Mouse (Mus musculus) ovary, postnatal 36 days (tissue): ENCODE results near the gene Fhit.
"Not testable (repeated sequence)": the region's sequence is repeated elsewhere in the genome, so short reads cannot be mapped to it uniquely, and the experiment has no call there.

Experiments used
- DNase-seq: peaks from one replicate; pipeline ENCODE4 v3.0.0; 2022; ENCODE audit warnings: low spot score, mixed read lengths

The Fhit gene

DNA sequence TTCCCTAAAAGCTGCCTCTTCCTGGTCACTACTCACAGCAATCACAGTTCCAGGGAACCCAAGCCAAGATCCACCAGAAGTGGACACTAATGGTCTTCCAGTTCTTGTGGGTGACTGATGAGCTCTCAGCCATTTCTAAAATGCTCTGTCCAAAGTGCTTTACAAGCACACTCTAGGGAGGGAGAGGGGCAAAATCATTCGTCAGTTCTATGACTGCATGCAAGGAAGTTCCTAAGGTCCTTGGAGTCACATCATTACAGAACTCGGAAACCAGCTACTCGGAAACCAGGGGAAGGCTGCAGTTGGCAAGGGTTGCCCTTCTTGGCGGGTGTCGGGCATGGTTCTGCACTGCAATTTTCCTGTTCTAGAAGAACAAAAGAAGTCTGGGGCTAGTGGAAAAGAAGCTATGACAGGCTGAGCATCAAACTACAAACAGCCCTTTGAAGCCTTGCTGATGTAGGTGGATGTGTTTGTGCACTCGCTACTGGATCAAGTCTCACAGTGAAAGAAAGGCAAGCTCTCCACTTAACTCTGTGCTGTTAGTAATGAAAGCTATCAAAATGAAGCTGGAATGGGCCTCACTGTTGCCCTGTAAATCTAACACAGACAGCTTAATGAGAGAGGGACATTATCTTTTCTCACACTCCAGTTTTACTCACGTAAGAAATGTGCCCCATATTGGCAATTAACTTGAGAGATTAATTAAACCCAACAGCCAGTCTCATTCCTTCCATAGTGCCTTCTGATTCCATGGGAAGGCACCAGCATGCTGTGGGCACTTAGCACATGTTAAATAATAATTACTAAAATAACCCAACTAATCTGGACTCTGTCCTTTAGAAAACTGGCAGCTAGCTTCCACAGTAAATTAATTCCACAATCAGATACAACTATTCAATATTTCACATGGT, 243.7 kb downstream of the Fhit start:
- DNase-seq, result no peak

DNA sequence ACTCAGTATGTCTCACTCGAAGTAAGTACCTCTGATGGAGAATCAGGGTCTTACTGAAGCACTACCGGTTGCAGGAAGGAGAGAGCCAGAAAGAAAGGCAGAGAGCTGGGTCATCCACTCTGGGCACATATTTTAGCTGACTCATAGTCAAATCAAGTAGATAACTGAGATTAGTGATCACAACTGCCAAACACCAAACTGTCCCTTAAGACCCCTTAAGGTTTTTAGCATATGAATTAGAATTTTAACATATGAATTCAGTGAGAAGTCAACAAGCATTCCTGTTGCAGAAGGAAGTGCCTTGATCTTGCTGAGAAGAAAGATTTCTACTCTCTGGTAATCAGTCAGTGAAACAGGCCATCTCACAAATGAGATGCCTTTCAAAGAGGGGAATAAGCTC, 253.8 kb downstream of the Fhit start:
- DNase-seq, result no peak

DNA sequence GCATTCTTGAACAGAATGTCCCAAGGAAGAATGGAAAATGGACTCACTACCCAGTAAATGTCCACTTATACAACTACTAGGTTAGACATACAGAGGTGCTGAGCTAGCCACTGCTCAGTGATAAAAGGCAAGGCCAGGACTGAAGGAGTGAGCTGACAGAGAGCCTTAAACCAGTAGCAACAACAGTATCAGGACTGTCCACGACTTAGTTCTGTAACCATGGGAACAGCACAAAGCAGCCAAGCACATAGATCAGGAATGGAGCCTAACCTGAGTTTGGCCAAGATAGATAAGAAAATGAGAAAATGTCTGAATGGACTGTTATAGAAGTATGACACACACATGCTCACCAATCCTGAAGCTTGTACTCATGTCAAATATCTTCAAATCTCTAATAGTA, 279.1 kb downstream of the Fhit start:
- no peak for DNase-seq

DNA sequence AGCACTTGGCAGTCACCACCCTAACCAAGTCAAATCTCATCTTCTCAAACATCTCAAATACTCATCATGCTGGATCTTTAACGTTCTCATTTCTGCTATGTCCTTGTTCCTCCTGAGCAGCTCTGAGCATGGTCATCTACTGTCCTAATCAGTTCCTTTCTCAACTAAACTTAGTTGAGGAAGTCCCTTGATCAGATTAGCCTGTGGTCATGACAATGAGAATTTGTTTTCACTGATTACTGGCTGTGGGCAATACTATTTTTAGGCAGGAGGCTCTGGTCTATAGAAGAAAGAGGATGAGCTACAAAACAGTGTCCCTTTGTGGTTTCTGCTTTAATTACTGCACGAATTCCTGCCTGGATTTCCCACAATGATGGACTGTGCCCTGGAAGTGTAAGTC, 281.1 kb downstream of the Fhit start:
- DNase-seq, result no peak

DNA sequence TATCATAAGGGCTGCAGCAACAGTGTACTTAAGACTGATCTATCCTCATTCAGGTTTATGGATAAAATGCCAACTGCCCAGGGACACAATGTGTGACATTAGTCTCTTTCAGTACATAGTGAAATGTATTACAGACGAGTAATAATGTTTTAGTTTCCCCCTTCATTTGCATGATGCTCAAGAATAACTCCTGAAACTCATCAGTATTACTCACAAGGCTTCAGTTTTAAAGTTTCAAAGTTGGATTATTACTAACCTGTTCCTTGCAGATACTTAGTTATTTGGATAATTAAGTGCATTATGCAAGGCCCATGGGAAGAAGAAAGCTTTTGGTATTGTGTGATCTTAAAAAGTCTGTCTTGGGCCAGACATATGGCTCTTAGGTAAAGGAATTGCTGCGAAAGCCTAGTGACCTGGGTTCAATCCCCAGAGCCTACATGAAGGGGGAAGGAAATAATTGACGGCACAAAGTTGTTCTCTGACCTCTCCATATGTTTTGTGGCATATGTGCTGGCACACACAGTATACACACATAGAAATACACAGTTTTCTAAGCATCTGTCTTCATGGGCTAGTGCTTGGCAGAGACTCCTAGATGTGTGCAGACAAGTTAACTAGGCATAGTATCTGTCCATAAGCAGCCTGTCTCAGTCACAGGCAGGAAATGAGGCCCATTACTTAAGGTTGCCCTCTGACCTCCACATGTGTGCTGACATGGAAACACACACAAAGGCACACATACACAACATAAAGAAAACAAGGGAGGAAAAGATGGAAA, 287.1 kb downstream of the Fhit start:
- no peak for DNase-seq

DNA sequence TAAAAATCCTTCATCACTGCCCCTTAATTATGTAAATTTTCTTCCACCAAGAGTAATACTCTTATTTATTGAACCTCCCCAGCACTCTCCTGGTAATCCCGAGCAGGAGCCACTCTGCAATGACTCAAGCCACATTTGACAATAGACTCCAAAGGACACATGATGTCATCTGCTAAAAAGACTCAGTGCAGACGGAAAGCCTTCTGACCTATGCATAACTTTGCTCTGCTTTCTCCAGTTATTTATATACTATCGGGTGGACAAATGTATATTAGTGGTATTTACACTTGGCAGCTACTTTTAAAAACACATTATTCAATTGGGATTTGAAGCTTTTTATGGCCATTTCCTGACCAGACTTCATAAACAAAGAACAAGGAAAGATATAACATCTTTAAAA, 304.2 kb downstream of the Fhit start:
- no peak for DNase-seq

DNA sequence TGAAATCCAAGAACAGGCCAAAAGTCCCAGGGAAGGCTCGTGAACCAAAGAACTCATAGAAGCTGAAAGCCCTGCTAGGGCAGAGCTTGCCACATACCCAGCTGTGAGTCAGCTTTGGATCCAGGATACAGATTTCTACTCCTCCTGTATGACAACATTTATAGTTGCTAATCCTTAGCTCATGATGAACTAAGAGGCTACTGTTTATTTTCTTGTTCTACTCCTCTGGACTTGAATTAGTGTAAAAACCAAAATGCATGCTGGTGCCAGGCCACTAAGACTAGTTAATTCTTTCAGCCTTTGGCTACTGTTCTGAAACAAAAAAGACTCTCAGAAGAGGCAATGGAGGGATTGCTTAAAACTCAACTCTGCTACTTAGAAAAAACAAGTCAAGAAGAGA, 309.9 kb downstream of the Fhit start:
- no peak for DNase-seq

DNA sequence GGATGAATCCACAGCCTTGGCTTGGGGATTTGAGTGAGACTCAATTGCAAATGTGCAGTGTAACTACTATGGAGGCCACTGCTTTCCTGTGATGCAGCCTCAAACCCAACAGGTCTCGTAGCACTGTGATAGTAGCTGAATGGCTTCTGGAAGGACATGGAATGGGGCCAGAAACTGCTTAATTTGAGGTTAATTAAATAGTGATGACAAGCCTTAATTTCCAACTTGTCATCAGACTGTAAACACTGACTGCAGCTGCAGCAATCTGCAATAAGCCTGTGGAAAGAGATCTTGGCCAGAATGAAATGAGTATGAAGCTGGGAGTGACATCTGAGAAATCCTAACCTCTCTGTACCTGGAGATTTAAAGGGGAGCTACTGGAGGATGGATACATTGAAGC, 325.8 kb downstream of the Fhit start:
- DNase-seq, result no peak

DNA sequence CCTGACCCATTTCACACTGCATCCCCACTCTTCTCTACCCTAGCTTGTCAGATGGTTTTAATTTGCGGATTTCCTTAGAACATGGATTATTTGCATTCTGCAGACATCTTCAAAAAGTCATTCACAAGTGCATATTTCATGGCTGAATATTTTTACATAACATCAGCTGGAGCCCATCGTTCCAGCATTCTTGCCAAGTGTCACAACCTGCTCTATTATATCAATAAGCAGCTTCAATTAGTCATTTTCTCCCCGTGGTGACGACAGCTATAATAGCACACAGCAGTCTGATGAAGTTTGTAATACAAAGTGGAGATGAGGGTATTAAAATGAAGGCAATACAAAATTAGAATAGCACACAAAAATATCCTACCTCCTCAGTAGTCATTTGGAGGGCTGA, 337.0 kb downstream of the Fhit start:
- DNase-seq, result no peak

DNA sequence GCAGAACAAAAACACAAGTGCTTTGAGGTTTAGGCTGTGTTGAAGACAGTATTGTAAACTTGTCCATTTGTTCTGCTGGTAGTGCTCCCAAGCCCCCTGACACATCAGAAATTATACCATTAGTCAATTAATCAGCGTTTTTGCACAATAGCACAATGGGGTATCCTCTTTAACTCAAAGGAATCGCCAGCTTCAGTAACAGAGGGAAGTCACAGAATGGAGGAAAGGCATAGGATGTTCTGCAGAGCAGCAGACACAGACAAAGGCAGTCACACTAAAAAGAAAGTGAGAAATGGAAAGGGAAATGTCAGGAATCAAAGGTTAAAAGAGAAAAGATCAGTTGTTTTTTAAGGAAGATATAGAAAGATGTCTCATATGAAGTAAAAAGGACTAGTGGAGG, 348.3 kb downstream of the Fhit start:
- no peak for DNase-seq

DNA sequence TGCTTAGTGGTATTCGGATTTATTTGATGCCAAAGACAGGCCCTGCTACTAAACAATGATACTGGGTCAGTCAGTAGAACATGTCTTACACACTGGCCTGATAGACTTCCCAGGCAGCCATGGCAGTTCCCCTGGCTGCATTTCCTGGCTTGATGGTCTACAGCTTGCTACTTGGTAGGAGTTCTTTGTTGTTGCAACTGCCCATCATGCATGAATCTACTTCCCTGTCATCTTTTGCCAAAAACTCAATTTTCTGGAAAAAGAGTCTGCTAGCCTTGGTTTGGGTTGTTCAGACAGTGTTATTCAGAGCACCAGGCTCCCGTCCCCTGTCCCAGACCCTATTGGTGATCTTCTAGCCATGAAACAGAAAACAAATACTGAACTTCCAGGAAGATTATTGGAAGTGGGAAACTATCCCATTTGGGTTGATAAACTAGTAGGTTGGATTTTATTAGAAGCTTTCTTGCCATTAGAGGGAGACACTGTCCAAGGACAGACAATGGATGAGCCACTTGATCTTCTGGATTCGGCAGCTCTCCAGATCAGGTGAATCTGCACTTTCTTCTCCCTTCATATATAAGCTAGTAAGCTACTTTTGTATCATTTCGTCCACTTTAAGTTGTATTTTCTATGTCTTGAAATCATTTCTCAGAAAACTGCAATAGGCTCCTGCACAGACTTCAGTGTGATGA, 363.2 kb downstream of the Fhit start:
- DNase-seq, result no peak

DNA sequence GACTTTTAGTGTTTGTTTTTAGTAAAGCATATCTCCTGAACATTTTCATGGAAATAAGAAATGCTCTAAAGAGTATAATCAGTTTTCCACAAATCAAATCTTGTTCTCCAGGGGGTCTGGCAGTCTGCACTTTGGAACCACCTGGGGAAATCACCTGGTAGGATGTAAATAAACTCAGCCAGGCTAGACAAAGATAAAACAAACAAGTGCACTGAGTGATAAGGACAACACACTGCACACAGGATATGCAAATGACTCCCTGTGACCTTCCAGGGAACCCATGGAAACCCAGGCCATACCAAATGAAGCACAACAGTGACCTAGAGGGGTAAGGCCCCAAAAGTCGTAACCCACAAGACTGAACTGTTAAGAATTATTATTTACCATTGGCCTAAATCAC, 364.2 kb downstream of the Fhit start:
- no peak for DNase-seq

DNA sequence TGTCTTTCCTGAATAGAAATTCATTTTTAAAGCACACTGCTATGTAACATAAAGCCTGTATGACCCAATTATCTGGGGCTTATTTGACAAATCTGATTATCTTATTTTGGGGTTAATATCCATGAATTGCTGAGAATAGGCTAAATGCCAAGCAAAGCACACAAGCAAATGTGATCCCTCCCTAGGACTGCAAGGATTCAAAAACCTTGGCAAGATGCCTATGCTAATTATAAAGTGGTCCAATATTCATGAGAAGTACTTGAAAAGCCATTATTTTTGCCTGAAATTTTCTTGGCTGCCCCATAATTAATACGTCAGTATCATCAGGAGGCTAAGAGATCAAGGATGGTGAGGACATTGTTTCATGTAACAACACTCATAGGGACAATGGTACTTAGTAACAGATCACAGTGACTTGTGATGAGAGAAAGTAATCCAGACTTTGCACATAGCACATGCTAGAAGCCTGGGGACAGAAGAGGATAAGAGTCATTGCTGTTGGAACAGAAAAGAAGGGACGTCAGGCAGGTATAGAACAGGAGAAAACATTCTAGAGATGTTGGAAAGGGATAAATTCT, 366.2 kb downstream of the Fhit start:
- no peak for DNase-seq

DNA sequence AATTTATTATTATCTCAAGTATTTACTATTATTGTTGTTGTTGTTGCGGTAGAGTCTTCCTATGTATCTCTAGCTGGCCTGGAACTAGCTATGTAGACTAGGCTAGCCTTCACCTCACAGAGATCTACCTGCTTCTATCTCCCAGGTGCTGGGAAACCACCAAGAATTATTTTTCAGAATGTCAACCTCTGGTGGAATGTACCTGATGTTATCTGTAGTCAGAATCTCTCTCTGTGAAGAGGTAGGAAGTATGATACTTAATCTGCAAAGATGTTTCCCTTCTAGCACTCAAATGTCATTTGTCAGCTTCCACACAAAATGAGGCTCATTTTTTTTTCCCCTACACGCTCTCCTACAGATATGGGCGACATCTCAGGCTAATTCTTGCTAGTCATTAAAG, 377.9 kb downstream of the Fhit start:
- DNase-seq, result no peak

DNA sequence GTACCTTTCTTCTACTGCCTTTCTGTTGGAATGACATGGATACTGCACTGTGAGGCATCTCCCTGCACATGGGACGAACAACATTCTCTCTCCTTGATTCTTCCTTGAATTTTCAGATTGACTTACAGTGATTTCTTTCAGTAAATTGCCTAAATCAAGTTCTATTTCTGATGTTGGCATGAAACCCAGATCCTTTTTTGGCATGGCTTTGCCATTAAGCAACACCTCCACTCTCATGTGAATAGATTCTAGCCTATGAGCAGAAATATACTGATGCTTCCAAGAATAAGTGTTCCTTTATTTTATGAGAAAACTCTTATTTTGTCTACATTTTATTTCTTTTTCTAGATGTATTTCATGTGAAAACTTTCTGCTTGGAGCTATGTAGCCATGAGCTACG, 383.1 kb downstream of the Fhit start:
- no peak for DNase-seq

DNA sequence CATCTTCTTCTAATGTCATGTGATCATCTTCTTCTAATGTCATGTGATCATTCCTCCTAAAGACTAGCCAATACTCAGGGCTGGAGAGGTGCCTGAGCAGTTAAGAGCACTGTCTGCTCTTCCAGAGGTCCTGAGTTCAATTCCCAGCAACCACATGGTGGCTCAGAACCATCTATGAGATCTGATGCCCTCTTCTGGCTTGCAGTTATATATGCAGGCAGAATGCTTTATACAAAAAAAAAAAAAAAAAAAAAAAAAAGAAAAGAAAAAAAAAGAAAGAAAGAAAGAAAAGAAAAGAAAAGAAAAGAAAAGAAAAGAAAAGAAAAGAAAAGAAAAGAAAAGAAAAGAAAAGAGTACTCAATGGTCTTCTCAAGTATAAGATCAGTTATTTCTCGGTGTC, 407.0 kb downstream of the Fhit start:
- DNase-seq, result not testable (repeated sequence)

DNA sequence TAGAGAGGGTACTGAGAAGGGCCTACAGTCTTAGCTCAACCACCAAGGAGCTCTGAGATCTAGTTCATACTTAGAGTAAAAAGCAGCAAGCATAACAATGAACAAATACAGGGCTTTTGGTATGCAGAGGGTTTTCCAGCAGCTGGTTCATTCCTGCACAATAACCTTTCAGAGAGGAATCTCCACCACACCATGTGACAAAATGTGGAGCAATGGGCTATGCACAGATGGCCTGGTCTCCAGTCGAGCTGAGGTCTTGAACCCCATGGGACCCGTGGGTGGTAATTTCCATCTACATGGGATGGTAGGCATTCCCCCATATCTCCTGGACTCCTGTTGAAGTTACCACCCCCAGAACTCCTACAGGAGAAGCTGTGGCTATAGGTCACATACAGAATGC, 423.8 kb downstream of the Fhit start:
- no peak for DNase-seq

DNA sequence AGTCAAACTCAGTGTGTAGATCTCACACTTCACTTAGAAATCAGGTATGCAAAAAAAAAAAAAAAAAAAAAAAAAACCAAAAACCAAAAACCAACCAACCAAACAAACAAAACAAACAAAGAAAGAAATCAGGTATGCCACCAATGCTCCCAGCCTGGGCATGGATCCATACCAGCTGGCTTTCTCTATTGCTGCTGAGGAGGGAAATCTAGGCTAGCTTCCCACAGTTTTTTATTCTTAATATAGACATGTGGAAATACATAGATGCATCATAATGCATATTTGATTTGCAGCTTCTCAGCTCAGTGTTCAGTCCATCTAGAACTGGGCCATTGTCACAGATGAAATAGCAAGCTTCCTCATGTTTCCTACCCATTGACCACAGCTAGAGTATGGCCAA, 439.3 kb downstream of the Fhit start:
- DNase-seq, result no peak

DNA sequence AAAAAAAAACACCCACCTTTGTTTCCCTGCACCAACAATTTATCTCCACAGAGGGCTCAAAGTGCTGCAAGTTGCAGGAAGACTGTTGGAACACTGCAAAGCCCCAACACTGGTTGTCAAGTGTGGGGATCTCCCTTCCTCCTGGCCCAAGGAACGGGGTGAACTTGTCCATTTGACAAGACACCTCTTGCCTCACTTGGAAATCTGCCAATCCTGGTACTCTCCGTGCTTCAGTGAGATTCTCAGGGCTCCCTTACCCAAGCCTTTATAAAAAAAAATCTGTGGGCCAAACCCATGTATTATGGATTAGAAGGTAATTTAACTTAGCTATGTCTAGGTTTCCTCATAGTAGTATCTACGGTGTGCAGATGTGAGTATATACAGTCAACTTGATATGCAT, 448.9 kb downstream of the Fhit start:
- no peak for DNase-seq

DNA sequence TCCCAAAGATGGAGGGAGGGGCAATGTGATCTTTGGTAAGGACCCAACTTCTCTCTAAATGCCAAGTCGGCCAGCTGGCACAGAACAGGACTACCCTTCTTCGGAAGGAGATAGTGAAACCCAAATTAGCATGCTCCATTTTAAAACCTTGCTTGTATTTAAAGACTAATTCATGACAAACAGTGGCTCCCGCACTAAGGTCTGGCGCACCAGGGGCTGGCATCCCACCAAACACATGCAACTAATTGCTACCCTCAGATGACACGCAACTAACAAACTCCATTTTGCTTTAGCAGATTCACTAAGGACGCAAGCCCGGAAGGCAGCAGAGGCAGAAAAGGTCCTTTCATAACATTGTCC, 449.3 kb downstream of the Fhit start:
- no peak for DNase-seq

DNA sequence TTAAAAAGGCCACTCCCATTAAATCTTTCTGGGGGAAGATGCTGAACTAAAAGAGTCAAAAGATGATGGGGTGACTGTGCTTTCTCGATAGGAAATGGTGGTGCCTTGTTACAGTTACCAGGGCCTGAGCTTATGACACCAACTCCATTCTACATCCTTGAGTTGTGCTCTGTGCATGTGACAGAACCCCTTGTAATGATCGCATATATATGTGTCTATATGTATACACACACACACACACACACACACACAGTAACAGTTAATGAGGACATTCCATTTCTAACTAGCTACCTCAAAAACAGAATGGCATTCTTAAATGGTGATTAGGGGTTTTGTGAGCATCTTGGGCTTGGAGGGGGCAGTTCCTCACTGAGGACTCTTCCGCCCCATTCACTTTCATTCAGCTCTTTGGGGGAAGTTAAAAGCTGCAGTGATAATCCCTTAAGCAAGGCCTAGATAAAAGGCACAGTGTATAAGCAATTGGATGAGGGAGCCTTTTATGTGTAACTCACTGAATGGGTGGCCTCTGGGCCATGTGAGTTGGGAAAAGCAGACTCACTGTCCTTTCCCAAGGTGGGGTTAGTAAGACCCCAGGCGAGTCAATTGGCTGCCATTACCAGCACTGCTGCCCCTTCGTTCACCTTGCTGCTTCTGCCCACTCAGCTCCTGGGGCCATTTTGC, 449.9 kb downstream of the Fhit start:
- no peak for DNase-seq

DNA sequence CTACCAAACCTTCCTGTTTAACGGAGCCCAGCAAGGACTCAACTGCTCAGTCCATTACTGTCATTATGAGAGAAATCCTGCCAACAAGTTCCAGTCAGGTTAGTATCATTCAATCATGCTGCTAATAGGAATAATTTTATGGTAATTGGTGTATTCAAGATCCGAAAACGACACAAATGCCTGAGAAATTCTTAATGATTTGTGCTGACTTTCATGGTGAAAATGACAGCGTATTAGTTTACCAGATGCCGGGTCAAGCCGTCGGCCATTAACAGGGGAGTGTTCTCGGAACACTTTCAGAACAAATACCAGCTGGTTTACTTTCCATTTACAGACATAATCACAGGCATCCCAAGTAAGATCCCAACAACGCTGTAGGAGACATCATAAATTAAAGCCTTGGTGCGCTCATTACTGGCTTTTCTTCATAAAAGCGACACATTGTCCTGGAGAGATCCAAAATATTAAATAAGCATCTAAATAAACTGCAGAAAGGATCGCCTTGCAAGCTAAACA, 451.0 kb downstream of the Fhit start:
- DNase-seq, result no peak
